Mouse (Mus musculus) left cerebral cortex, adult 9 months (tissue): ENCODE results near the gene Zfand3.

Source experiments
- DNase-seq, 2 experiments: peaks; one replicate each; pipeline ENCODE4 v3.0.0; 2022; ENCODE audit warnings: low spot score in 2 of 2

The Zfand3 gene

GRCm38 (mm10) chr17:30052347-30052742, 47.8 kb downstream of the Zfand3 start:
- DNase-seq: no peak

DNA sequence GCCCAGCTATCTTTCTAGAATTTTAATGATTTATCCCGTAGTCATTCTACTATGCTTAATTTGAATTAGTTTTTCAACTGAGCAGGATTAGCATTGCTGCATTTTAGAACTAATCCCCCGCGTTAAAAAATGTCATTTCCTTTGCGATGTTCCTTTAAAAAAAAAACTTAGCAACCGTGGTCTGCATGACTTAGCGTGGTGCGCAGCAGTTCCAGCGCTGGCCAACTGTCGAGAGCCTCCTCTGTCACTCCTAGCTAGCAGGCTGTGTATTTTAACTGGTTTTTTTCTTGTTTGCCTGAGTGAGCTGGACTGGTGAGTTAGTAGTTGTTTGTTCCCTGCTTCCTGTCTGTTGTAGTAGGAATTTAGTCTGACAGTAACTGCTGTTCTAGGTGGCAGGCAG, 48.9 kb downstream of the Zfand3 start:
- no peak for DNase-seq

- DNase-seq: no peak
Measured at GRCm38 (mm10) chr17:30053871-30054270, 49.3 kb downstream of the Zfand3 start.

- no peak for DNase-seq
Measured at GRCm38 (mm10) chr17:30056226-30056625, 51.7 kb downstream of the Zfand3 start.

DNA sequence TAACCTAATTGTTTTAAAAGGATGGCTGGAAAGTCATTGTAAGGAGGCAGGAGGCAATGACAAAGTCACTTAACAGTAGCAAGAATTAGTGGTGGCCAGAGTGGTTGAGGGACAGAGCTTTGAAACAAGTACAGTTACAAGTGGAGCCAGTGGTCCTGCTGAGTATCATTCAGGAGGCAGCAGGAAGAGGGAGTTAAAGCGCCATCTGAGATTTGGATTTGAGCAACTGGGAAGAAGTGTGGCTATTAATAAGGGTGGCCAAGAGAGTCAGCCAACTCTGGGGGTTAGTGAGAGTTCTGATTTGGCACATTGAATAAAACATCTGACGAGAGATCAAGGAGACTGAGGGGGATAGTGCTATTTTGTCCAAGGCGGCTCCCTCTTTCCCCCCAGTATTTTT, 54.1 kb downstream of the Zfand3 start:
- no peak for DNase-seq

DNA sequence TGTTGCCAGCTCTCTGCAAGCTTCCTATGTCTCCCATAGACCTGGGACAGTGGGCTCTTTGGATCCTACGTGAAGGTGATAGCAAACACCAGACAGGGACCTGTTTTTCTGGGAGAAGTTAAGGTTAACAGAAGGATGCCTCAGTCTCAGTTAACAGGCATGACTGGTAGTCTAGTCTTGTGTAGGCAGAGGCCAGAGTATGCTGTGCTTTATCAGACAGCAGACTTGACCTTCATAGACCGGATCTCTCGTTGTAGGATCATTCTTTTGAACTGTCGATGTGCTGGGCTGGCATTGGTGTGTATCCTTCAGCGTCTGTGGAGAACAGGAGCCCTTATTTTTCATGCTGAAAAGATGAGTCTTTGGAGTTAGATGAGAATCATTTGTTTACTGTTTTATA, 54.5 kb downstream of the Zfand3 start:
- no peak for DNase-seq

DNA sequence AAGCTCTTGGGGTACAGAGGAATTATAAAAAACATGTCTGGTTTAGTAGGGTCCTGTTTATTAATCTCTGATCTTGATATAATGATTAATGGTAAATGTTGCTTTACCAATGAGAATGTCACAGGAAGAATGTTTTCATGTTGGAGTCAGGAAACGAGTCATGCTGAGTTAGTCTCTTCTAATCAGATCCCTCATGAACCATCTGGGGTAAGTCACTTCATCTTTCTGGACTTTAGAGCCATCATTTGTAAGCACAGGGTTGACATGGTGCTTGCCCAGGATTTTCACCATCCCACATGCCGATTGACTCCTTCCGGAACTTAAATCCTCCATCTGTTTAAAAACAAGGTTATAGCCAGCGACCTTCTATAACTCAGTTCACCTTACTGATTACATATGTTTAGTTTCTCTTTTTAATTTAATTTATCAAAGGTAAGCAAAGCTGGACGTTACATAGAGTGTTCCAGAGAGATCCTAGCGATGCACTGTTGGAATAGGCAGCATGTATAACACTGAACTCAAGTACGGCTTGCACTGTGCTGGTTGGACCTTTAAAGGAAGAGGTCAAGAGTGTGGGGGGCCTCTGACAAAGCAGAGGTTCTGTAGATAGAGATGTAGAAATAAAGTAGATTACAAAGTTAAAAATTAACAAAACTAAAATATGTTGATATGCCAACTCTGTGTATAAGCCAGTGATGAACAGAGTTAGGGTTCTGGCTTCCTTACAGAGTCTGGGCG, 56.7 kb downstream of the Zfand3 start:
- DNase-seq: no peak

DNA sequence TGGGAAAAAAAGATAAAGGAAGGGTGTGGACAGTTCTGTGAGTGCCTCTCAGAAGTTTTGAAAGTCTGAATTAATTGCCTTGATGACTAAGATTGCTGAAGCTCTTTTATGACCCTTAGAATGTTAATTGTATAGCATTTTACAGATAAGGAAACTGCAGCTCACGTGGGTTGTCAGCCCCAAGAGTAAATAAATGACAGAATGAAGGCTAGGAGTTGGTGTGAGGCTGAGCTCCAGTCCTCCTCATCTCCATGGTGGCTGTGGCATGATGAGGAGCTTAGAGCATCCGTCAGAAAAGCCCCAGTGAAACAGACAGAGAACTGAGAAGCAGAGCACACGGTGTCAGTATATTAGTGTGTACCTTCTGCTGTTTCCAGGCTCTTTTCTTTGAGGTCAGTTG, 59.3 kb downstream of the Zfand3 start:
- no peak for DNase-seq

- DNase-seq: no peak
Measured at GRCm38 (mm10) chr17:30064746-30065145, 60.2 kb downstream of the Zfand3 start.

GRCm38 (mm10) chr17:30069776-30070175, 65.2 kb downstream of the Zfand3 start:
- no peak for DNase-seq

DNA sequence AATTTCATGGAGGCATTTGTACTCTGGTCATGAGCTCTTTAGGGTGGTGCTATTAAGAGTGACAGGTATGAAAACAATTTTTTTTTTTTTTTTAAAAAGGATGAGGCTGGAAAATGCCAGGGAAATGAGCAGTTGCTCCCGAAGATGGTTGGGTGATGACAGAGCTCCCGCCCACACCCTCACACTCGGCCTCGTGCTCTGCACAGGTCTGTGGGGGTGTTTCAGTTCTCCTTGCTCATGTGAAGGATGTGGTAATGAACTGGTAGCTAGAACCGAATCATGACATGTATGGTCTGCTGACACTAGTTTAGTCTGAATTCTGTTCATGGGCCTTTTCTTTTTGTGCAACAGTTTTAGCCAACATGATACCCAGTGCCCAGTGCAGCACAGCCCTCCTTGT, 66.1 kb downstream of the Zfand3 start:
- peak; percentile 36 to 50 for DNase-seq

GRCm38 (mm10) chr17:30072613-30073012, 68.1 kb downstream of the Zfand3 start:
- DNase-seq: no peak

GRCm38 (mm10) chr17:30075896-30076295, 71.4 kb downstream of the Zfand3 start:
- no peak for DNase-seq

GRCm38 (mm10) chr17:30084007-30084406, 79.5 kb downstream of the Zfand3 start:
- DNase-seq: peak; percentile 25 to 74

DNA sequence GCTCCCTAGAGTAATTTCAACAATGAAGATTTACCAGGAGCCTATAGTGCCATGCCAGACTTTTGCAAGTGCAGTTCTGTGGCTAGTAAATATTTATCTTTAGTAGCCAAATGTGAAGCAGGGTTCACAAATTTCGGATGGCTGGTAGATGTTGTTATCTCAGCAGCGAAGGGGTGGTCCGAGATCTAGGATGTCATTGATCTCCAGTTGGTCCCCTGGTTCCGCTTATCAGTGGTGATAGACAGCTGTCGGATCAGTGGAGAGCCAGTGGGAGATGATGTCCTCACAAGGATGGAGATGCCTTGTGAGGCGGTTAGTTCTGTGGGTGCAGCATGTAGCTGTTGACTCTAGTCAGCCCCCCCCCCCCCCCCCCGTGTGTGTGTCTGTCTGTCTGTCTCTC, 82.2 kb downstream of the Zfand3 start:
- DNase-seq: no peak

DNA sequence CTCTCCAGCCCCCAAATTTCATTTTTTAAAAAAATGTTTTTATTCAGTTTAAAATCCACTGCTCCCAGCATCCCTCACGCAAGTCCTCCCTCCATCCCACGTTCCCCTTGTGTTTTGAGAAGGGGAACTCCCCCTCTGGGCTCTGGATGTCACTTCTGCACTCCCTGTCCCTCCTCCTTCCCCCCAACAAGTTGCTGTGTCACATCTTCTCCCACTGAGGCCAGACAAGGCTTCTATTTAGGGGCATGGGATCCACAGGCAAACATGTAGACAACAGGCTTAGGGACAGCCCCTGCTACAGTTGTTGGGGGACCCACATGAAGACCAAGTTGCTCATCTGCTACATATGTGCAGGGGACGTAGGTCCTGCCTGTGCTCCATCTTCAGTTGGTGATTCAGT, 83.9 kb downstream of the Zfand3 start:
- DNase-seq: no peak

- no peak for DNase-seq
Measured at GRCm38 (mm10) chr17:30090416-30090815, 85.9 kb downstream of the Zfand3 start.

DNA sequence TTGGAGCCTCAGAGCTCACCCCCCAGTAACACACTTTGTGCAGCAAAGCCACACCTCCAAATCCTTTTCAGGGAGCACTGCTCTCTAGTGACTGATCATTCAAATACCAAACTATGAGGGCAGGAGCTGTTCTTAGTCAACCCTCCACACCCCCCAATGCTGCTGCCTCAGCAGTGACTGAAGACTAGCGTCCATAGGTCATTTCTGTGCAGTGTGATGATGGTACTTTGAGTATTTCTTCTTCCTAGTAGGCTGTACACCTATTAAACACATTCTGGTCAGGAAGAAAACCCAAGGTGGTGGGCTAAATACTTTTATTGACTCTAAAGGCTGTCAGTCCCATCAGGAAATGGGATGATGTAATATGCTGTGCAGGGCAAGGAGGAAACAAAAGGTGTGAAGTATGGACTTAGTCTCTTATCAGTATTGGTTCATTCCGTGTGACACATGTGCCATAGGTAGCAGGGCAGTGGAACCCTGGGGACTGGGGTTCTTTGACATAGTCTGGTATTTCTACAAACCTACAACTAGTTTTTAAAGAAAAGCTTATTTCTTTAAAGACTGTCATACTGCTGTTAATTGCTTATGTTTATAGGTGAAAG, 88.7 kb downstream of the Zfand3 start:
- DNase-seq: no peak

- DNase-seq: no peak
Measured at GRCm38 (mm10) chr17:30097156-30097555, 92.6 kb downstream of the Zfand3 start.

- no peak for DNase-seq
Measured at GRCm38 (mm10) chr17:30097677-30098076, 93.1 kb downstream of the Zfand3 start.

DNA sequence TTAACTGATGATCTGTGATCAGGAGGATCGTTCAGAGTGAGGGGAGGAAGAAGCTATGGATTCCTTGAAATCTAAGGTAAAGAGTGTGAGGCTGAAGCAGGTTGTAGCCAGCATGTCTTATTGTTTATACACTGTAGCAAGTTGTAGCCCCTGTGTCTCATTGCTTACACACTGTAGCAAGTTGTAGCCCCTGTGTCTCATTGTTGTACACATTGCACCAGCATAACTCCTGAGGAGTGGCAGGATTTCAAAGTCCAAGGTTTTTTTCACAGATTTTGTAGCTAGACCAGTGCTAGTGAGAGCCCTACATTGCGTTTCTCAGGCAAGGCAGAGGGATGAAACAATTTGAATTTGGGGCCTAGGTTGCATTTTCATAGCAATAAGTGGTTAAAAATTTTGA, 95.1 kb downstream of the Zfand3 start:
- DNase-seq: no peak

DNA sequence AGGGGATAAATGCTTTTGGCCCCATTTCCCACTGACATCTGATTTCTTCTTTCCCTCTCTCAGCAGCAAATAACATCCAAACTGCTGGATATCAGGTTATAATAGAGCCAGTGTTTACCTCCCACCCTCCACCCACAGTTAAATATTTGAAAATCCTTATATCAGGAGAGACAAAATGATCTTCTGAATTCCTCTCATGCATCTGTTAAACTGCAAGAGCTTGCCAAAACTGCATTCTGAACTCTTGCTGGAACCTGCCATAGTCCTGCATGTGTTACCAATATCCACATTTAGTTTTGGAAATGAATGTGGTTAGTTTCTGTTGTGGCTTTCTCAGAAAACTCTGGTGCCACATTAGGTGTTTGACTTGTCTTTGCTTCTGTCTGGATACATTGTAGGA, 97.3 kb downstream of the Zfand3 start:
- no peak for DNase-seq

GRCm38 (mm10) chr17:30103005-30103404, 98.5 kb downstream of the Zfand3 start:
- no peak for DNase-seq
